Mouse (Mus musculus): ENCODE data around the gene Ano6. TPM values are rescaled to one million over a fixed set of nuclear protein-coding genes. Genes with fewer than 3 reads are reported as not detected.

Gene Ano6
- total RNA-seq, 2 experiments from 2014 or later: 39.0 to 46.7 TPM

DNA sequence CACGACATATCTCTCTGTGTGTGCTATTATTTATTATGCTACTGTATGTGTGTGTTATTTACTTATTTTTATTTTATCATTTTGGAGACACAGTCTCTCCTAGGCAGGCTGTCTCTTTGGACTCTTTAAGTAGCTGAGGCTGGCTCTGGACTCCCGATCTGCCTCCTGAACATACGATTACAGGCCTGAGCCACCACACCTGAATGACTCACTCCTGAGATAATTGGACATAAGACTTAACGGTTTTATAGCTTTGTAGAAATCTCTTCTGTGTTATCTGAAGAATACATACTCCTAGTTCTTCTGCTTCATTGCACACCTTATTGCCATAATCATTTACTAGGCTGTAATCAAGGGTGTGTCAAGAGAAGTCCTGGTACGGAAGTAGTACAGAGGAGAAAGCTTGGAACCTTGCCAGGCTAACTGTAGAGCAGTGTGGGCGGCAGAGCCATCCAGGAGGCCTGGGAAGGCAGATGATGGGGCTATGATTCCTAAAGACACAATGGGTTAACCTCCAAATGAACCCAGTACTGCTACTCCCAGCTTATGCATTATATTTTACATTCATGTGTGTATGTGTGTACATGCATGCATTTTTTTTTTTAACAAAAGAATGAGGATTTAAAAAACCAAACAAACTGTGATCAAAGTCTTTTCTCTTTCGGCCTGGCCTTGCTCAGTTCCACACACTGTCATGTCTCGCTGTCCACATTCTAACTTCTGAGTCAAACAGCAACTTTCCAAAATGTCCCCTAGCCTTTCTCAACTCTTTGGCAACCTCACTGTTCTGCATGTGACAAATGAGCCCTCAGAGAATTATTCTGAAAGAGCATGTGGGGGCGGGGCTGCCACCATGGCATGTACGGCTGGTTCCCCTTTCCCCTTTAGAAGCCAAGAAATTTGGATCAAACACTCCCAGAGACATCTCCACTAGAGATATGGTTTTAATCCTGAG, 4.2 kb downstream of the Ano6 start:
- ATAC-seq (ENCODE audit: poor library complexity, severe bottlenecking): peak; percentile 53

DNA sequence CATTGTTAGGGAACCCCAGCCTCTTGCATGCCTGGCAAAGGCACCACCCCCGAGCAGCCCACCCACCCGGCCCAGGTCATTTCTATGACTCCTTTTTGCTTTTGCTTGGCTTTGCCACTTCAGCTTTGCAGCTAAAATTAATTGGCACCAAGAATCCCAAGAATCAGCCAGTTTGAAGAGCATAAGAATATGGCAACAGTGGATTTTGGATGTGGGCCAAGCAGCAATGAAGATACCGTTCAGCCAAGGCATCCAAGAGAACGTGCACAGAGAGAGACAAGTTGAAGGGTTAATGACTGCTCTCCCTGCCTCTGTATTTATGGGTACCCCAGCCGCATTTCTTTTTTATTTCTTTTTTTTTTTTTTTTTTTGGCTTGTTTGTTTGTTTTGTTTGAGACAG, 5.4 kb downstream of the Ano6 start:
- ATAC-seq (ENCODE audit: poor library complexity, severe bottlenecking): no peak

DNA sequence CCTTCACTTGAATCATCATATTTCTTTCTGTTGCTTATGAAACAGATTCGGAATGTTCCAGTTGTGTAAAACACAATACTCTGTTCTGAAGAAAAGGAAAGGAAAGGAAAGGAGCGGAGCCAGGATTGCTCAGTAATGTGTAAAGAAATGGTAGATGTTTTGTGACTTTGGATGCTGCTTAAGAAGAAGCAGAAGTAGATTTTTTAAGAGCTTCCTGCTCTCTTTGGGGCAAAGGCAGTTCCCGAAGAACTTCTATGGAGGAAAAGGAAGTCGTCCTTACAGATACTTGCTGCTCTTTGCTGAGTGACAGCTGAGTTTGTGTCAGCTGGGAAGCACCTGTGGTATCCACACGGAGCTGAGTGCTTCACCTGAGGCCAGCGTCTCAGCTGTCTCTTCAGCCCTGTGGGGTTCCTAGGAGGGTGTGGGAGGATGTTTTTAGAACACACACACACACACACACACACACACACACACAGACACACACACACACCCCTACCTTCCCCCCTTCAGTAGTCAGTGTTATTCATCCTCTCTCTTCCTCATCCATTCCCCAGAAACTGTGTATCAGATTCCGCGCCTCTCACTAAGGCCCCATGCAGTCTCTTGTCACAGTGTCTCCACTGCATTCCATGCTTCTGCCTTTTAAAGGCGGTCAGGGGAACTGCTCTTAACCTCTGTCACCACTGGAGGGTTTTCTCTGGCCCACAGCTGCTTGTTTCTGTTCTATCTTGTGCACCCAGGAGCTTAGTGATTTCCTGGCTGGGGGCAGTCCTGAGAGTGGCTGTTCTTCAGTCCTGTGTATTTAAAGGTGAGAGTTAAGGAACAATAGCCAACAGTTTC, 6.7 kb downstream of the Ano6 start:
- ATAC-seq (ENCODE audit: poor library complexity, severe bottlenecking): peak; percentile 31

DNA sequence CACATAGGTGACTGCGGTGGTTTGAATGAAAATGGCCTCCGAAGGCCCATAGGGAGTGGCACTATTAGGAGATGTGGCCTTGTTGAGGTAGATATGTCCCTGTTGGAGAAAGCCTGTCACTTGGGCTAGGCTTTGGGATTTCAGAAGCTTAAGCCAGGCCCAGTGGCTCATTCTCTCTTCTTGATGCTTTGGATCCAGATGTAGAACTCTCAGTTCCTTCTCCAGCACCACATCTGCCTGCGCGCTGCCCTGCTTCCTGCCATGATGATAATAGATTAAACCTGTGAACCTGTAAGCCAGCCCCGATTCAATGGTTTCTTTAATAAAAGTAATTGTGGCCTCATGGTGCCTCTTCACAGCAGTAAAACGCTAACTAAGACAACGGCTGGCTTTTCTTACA, 7.6 kb downstream of the Ano6 start:
- ATAC-seq (ENCODE audit: poor library complexity, severe bottlenecking): no peak

DNA sequence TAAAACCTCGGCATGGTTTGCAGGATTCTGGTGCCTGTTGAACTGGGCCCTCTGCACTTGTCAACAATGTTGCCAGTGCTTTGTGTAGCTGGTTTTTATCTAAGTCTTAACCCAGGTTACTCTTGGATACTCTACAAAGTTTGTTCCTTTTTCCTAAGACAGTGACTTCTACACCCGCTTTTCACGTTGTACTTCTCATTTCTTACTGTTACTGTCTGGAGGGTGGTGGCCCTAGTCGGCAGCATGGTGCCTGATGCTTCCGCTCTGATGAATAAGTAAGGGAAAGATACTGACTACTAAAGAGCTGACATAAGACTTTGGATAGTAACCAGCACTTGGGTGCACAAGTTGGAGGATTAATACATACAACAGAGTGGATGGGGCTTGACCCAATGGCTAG, 9.0 kb downstream of the Ano6 start:
- ATAC-seq (ENCODE audit: poor library complexity, severe bottlenecking): peak; percentile 17; the same call in 1 of the 2 replicates

DNA sequence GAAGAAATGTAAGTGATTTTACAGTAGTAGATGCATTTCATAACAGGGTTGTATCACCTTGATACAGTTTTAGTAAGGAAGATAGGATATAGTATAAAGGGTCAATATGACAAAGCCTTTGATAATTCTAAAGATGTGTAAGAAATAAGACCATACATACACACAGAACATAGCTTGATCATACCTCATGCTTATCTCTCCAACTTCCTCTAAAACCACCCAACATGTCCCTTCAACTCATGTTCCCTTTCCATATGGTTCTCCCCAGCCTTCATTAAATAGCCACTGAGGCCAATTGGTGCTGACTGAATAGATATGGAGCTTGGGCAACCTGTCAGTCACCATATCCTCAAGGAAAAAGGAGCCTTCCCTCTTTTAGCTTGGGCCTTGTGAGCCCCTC, 9.4 kb downstream of the Ano6 start:
- no peak for ATAC-seq (ENCODE audit: poor library complexity, severe bottlenecking)

DNA sequence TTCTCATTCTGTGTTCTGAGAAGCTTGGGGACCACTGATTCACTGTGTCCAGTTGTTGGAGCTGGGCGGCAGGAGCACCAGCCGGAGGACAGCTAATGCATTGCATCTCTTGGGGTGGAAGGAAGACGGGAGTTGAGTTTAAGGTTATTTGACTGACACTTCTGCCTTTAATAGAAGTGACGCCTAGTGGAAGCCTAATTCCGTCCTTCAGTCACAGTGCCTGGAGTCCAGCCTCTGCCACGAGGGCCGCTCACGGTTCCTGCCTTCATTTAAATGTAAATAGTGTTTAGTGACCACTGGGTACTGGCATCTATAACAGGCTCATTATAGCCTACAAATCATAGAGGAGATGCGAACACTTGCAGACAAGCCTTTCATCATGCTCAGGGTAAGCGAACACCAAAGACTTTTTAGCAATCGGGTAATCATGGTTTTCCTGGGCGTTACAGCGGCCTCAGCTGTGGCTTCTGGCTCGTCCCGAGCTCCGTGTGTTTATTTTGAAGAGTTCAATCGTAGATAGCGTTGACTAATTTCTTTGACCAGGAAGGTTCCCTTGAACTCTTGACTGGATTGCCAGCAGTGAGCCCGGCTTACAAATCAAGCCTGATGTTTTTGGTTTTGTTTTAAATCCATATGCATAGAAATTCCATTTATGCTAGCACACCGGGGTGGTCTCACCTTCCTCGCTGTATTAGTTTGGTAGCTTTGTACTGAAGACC, 10.8 kb downstream of the Ano6 start:
- ATAC-seq (ENCODE audit: poor library complexity, severe bottlenecking): no peak

DNA sequence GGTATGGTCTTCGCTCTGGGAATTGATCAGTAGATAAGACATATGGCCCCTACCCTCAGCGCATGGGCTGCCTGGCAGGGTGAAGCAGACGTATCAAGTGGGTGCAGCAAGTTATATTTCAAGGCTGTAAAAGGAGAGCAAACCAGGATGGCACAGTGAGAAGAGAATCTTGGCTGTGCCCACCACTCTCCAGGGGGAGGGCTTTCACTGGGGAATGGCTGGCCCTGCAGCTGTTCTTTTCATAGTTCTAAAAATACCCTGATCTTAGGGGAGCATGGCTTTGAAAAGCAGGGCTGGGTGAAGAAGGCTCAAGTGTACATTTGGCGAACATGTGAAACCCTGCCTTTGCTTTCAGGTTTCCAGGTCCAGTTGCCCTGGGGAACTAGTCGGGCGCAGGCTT, 11.5 kb downstream of the Ano6 start:
- no peak for ATAC-seq (ENCODE audit: poor library complexity, severe bottlenecking)

DNA sequence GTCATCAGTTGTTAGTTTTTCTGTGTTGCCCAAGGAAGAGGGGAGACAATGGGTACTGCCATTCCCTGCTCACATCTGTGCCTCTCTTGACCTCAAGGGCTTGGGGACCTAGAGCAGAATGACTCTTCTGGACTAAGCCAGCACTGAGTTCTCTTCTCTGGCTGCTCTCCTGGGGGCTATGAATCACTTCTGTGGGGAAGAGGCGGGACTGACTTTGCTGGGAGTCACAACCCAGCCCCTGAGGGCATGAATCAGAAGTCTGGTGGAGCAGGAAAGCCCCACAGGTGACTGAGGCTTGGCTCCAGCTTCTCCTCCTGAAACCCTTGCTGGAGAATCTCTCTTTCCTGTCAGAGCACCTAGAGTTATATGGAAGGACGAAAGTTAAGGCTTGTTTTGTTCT, 12.1 kb downstream of the Ano6 start:
- no peak for ATAC-seq (ENCODE audit: poor library complexity, severe bottlenecking)

DNA sequence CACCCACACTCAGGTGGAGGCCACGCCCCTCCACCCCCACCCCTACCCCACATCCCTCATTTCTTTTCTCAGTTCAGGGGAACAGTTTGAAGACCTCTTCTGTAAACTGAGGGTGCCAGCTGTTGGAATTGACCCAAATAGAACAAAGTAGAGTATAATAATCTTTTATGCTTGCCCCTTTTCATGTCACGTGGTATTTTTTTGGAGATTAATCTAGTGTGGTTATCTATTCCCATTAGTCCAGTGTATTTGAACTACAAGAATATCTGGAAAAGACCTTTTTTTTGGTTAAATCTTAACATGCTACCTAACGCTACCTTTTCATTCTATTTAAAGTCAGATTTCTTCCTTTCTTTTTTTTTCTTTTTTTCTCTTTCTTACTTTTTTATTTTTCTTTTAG, 12.8 kb downstream of the Ano6 start:
- ATAC-seq (ENCODE audit: poor library complexity, severe bottlenecking): no peak

DNA sequence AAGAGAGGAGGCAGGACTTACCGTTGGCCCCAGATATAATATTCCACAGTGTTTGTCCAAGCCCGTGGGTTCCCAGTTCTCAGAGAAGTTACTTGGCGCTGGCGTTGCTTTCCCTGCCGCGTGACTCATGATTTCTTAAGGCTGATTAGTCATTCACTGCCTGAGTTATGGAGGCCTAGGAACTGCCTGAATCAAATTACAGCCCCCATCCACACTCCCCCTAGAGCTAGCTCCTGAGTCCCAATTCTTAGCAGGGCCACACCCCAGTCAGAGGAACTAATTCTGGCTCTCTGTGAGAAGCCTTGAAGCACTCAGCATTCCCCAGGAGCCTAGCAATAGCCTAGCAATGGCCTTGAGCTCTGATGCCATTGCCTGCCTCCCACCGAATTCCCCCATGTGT, 13.6 kb downstream of the Ano6 start:
- peak; percentile 22 for ATAC-seq (ENCODE audit: poor library complexity, severe bottlenecking)

DNA sequence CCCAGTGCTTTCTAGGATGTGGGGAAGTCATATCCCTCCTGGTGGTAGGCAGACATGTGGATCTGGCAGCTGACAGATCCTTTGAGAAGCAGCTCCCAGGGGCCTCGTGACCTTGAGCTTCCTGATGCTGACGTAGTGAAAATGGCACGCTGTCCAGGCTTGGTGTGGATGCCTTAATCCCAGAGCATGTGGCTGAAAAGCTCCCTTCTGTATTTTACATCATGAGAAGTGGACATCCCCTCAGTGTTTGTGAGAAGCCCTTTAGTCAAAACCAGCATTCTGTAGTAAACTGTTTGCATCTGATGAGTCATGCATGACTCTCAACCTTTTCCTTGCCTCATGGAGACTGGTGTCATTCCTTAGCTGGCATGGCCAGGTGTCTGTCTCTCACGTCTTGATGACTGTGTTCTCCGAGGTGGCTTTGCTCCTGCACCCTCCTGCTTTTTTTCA, 14.4 kb downstream of the Ano6 start:
- ATAC-seq (ENCODE audit: poor library complexity, severe bottlenecking): no peak

DNA sequence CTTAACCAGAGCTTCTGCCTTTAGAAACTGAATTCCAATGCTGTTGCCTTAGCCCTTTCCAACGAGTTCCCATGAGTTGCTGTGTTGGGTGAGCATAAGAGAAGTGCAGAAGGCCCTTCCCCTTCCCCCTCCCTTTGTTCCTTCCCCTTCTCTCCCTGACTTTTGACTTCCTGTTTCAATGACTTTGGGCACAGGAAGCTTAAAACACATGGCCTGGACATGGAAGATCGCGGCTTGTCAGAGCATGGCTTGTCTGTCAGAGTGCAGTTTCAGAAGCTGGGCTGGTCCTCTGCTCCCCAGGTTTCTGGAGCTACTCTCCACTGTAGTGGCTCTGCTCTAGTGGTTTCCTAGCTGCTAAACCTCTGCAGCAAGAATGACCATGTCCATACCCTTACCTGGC, 17.3 kb downstream of the Ano6 start:
- ATAC-seq (ENCODE audit: poor library complexity, severe bottlenecking): peak; percentile 98

DNA sequence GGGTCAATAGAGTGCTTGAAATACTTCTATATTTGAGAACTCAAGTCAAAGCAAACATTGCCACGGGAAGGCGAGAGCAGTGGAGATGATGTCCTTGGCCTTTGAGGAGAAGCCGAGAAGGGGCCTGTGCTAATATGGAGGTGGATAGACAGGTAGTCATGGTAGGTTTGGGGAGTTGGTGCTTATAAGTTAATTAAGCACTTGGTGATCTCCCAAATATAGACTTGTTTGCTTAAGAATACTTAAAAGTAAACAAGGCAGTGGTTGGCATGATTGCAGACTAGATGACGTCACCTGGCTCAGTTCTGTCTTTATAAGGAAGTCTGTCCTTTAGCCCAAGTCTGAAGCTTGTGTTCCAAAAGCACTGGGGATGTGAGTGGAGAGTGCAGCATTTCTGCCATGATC, 19.7 kb downstream of the Ano6 start:
- no peak for ATAC-seq (ENCODE audit: poor library complexity, severe bottlenecking)

DNA sequence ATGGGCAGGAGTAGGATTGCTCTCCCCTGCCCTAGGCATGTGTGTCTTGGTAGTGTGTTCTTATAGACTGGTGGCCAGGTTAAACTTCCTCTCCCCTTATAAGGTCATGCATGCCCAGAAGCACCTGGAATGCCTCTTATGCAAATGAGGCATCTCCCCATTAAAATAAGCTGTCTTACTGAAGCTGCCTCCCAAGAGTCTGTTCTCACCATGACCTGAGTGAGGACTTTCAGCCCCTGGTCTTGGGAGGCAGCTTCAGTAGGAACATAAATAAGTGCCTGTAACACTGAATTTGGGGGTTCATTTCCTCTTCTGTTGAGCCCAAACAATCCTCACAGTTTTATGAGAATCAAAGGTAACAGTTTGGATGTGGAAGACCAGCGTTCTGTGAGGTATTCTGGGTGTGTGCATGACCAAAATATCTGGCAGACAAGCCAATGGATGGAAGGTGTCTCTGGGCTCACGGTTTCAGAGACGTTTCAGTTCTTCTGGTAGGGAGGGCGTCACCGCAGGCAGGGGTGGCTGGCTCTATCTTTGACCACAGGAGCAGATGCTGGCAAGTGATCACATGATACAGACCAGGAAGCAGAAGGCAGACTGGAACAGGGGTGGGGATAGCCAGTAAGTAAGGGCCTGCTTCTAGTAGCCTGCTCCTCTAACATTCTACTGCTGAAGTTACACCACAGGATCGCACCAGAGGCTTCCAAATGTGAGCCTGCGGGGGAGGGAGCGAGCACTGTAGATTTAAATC, 22.4 kb downstream of the Ano6 start:
- no peak for ATAC-seq (ENCODE audit: poor library complexity, severe bottlenecking)

DNA sequence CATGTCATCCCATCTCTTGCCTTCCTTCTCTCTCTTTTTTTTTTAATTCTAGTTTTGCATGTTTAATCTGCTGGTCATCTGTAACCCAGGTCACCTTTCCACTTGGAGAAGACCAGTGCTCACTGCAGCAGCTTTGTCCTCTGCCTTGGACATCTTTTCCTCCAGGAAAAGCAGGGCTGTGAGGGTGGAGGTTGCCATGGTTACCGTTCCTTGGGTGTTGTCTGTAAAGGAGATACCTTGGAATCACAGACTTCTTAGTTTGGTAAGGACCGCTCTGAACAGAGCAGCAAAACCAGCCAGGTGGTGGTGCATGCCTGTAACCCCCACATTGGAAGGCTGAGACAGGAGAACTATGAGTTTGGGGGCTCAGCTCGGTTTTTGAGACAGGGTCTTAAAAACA, 26.9 kb downstream of the Ano6 start:
- ATAC-seq (ENCODE audit: poor library complexity, severe bottlenecking): no peak

DNA sequence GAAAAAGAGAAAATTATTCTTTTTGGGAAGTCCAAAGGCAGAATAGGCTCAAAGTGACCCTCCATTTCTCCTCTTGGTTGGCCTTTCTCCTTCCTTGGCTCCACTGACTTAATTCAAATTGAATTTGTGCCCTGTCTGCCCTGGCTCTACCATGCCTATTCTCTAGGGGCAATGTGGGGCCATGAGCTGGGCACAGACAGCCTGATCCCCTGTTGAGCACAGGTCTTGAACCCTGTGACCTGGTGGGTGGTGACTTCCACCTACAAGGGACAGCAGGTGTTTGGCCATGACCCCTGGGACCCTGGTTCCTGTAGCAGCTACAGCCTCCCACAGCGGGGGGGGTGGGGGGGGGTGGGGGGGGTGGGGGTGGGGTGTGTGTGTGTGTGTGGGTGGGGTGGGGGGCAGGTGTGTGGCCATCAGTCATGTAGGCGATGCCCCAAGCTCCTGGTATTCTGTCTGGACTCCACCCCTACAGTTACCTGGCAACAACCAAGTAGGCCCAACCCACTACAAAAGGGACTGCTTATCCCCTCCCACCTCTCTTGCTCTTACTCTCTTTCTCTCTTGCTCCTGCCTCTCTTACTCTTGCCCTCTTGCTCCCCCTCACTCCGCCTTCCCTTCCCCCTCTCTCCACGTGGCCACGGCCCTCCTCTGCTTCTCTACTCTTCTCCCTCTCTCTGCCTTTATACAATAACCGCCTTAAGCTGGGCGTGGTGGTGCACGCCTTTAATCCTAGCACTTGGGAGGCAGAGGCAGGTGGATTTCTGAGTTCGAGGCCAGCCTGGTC, 28.8 kb downstream of the Ano6 start:
- no peak for ATAC-seq (ENCODE audit: poor library complexity, severe bottlenecking)

DNA sequence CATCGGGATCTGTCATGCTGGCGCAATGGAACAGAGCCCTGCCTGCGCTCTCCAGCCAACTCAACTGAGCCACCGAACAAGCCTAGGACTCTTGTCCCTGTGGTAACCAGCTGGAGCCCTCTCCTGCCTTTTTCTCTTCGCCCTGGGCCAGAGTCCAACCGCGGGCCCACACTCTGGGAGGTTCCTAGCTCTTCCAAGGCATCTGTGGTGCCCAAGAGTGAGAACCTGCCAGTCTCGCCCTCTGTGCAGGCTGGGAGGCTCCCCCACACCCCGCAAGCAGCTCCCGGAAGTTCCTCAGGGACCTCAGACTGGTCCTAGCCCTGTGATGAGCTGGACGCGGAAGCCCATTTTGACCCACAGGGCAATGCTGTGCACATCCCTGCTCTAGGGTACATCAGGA, 29.5 kb downstream of the Ano6 start:
- ATAC-seq (ENCODE audit: poor library complexity, severe bottlenecking): no peak

DNA sequence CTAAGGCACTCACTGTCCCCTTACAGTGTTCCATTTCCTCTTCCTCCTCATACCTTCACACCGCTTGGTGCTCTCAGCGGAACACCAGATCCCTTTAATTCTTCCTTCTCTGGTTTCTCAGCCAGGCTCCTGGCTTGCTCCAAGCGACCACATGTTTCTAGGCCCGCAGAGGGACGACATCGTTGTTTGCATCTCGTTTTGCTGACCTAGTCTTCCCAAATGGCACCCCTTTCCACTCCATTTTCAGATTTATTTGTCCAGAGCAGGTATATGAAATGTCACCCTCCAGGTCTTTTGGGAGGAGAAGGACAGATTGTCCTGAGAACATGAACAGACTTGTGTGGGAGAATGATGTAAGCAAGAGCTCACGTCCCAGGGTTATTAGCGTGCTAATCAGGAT, 30.0 kb downstream of the Ano6 start:
- ATAC-seq (ENCODE audit: poor library complexity, severe bottlenecking): no peak

DNA sequence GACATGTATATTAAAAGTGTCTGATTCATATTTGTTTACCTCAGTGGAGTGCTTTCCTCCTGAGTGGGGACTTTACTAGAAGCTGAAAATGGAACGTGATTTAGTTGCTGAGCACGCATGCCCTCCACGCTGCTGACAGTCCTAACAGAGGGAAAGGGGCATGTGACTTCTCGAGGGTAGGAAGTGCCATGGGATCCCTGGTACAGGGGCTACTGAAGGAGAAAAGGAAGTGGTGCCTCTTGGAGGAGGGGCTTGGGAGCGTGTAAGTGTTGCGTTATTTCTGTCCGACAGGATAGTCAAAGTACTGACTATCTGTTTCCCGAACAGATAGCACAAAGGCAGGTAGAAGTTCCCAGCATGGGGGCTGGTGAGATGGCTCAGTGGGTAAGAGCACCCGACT, 31.5 kb downstream of the Ano6 start:
- peak; percentile 73 for ATAC-seq (ENCODE audit: poor library complexity, severe bottlenecking)

Measured in megakaryocyte, adult 5-6 weeks (primary cell).